Mouse (Mus musculus): ENCODE measurements around the gene Nmnat2. TPM values are rescaled to one million over a fixed set of nuclear protein-coding genes. Genes with fewer than 3 reads are reported as not detected.

Gene Nmnat2
- polyA plus RNA-seq, 1 experiment from 2014 or later: 99.6 TPM

DNA sequence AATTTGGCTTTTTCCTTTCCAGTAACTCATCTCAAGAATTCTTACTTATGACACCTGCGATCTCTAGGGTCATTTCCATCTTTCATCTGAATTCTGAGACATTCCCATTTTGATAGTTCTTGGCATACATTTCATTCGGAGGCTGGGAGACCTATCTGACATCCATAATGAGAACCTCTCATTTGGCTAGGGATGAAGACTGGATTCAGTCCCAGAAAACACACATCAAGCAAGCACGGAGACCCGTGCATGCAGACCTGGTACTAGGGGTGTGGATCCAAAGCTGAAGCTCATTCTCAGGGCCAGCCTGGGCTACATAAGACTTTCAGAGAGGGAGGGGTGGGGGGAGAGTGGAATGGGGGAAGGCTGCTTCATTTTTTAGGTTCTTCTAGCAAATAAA is 68.2 kb downstream of the Nmnat2 start:
- H3K4me2 ChIP-seq (ENCODE audit: low read depth, low read length): no peak overlapping the region
- no peaks in the 10 kb centered on the region for H3K27me3 ChIP-seq (ENCODE audit: control insufficient read depth, insufficient read depth, low read length)
- 86% methylated on average over 4 of the region's 4 CpGs for WGBS

DNA sequence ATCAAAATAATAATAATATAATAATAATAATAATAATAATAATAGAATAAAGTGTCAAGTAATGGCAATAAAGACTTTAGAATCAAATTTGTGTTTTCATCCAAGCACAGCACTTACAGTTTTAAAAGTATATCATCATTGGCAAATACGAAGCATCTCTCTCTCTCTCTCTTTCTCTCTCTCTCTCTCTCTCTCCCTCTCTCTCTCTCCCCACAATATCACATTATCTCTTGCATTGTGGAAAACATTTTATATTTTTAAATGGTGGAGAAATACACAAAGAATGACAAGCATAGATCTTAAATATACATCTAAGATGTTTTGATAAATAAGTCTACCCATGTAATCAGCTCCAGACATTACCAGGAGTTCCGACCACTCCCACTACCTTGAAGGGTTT is 69.1 kb downstream of the Nmnat2 start:
- Histone ChIP-seq H3K36me3 (ENCODE audit: control insufficient read depth, insufficient read depth, low read length) (no peaks in the 10 kb centered on the region), H3K4me2 (ENCODE audit: low read depth, low read length) (no peak overlapping the region), H3K4me1 (ENCODE audit: control insufficient read depth, insufficient read depth, low read length) (no peaks in the 10 kb centered on the region), H3K4me3 (ENCODE audit: low read depth, low read length) (no peak overlapping the region), H3K27me3 (ENCODE audit: control insufficient read depth, insufficient read depth, low read length) (no peaks in the 10 kb centered on the region), H3K9me3 (ENCODE audit: control insufficient read depth, low read length) (no peaks in the 10 kb centered on the region), H3K9ac (replicated peaks; ENCODE audit: low read depth, low read length) (no peak overlapping the region), H3K27ac (ENCODE audit: low read depth, low read length) (no peak overlapping the region)
- WGBS: 87% methylated on average over 2 of the region's 2 CpGs
- ATAC-seq (ENCODE audit: low read depth): no peak

More for the DNA sequence above, 68.2 kb downstream of the Nmnat2 start:
- no peak overlapping the region for H3K4me3 ChIP-seq (ENCODE audit: low read depth, low read length)
- no peak overlapping the region for H3K9ac ChIP-seq (replicated peaks; ENCODE audit: low read depth, low read length)
- no peaks in the 10 kb centered on the region for H3K4me1 ChIP-seq (ENCODE audit: control insufficient read depth, insufficient read depth, low read length)
- no peak overlapping the region for H3K27ac ChIP-seq (ENCODE audit: low read depth, low read length)
- no peak for ATAC-seq (ENCODE audit: low read depth)
- no peaks in the 10 kb centered on the region for H3K36me3 ChIP-seq (ENCODE audit: control insufficient read depth, insufficient read depth, low read length)
- H3K9me3 ChIP-seq (ENCODE audit: control insufficient read depth, low read length): no peaks in the 10 kb centered on the region

DNA sequence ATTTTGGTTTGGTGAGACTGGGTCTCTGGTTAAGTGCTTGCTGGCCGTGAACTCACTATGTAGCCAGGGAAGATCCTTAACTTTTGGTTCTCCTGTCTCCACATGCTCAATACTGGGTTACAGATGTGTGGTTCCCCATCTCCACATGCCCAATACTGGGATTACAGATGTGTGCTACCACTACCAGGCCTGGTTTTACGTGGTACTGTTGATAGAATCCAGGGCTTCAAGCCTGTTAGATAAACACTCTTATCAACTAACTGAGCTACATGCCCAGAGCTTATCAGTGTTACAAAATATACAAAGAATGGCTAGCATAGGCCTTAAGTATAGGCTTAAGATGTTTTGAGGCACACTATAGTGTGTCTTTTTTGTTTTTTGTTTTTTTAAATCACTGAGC is 69.7 kb downstream of the Nmnat2 start:
- H3K27ac ChIP-seq (ENCODE audit: low read depth, low read length): no peak overlapping the region
- H3K36me3 ChIP-seq (ENCODE audit: control insufficient read depth, insufficient read depth, low read length): no peaks in the 10 kb centered on the region
- no peak overlapping the region for H3K4me3 ChIP-seq (ENCODE audit: low read depth, low read length)
- WGBS: 89% methylated on average over 2 of the region's 2 CpGs
- H3K9me3 ChIP-seq (ENCODE audit: control insufficient read depth, low read length): no peaks in the 10 kb centered on the region
- H3K27me3 ChIP-seq (ENCODE audit: control insufficient read depth, insufficient read depth, low read length): no peaks in the 10 kb centered on the region
- no peak overlapping the region for H3K9ac ChIP-seq (replicated peaks; ENCODE audit: low read depth, low read length)
- ATAC-seq (ENCODE audit: low read depth): no peak
- H3K4me2 ChIP-seq (ENCODE audit: low read depth, low read length): no peak overlapping the region
- H3K4me1 ChIP-seq (ENCODE audit: control insufficient read depth, insufficient read depth, low read length): no peaks in the 10 kb centered on the region

DNA sequence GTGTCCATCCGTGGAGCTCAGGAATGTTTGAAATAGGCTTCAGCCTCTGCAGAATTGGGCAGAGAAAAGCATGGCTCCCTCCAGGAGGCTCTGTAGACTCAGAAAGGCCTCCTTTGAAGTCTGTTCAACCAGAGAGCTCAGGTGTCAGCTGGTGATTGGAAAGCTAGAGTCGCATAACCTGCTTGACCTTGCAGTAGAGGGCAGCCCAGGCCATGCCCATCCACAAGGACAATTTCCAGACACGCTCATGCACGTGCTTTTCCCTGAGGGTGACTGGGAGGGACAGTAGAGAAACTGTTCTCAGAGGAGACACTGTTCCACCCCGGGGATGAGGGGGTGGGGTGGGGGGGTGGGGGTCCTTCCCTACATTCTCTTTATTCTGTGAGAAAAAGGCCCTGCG is 76.6 kb downstream of the Nmnat2 start:
- H3K27me3 ChIP-seq (ENCODE audit: control insufficient read depth, insufficient read depth, low read length): no peaks in the 10 kb centered on the region
- no peak overlapping the region for H3K27ac ChIP-seq (ENCODE audit: low read depth, low read length)
- H3K9ac ChIP-seq (replicated peaks; ENCODE audit: low read depth, low read length): no peak overlapping the region
- H3K4me2 ChIP-seq (ENCODE audit: low read depth, low read length): no peak overlapping the region
- H3K4me3 ChIP-seq (ENCODE audit: low read depth, low read length): no peak overlapping the region
- H3K36me3 ChIP-seq (ENCODE audit: control insufficient read depth, insufficient read depth, low read length): no peaks in the 10 kb centered on the region
- 38% methylated on average over 6 of the region's 6 CpGs for WGBS
- ATAC-seq (ENCODE audit: low read depth): no peak
- no peaks in the 10 kb centered on the region for H3K9me3 ChIP-seq (ENCODE audit: control insufficient read depth, low read length)
- peaks cover 22% of the 10 kb centered on the region; the same call in 1 of the 2 replicates for H3K4me1 ChIP-seq (ENCODE audit: control insufficient read depth, insufficient read depth, low read length)

DNA sequence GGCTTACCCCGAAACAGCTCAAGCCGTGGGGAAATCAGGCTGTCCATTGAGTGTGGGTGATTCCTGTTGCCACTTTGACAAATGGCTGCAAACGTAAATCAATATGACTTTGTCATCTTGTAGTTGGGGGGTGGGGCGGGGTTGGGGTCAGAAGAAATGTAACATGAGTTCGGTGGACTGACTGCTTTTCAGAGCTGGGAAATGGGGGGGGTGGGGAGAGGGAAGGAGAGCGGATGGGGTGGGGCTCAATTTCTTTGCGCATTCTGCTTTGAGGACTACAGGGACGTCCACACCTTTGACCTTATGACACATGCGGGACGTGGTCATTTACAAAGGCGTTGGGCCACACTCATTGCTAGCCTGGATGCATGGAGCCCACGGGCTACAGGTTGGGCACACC is 77.2 kb downstream of the Nmnat2 start:
- H3K27ac ChIP-seq (ENCODE audit: low read depth, low read length): no peak overlapping the region
- no peak overlapping the region for H3K4me2 ChIP-seq (ENCODE audit: low read depth, low read length)
- WGBS: 58% methylated on average over 12 of the region's 12 CpGs
- H3K9me3 ChIP-seq (ENCODE audit: control insufficient read depth, low read length): no peaks in the 10 kb centered on the region
- no peaks in the 10 kb centered on the region for H3K27me3 ChIP-seq (ENCODE audit: control insufficient read depth, insufficient read depth, low read length)
- no peaks in the 10 kb centered on the region for H3K36me3 ChIP-seq (ENCODE audit: control insufficient read depth, insufficient read depth, low read length)
- peaks cover 22% of the 10 kb centered on the region; the same call in 1 of the 2 replicates for H3K4me1 ChIP-seq (ENCODE audit: control insufficient read depth, insufficient read depth, low read length)
- no peak overlapping the region for H3K9ac ChIP-seq (replicated peaks; ENCODE audit: low read depth, low read length)
- ATAC-seq (ENCODE audit: low read depth): no peak
- no peak overlapping the region for H3K4me3 ChIP-seq (ENCODE audit: low read depth, low read length)

DNA sequence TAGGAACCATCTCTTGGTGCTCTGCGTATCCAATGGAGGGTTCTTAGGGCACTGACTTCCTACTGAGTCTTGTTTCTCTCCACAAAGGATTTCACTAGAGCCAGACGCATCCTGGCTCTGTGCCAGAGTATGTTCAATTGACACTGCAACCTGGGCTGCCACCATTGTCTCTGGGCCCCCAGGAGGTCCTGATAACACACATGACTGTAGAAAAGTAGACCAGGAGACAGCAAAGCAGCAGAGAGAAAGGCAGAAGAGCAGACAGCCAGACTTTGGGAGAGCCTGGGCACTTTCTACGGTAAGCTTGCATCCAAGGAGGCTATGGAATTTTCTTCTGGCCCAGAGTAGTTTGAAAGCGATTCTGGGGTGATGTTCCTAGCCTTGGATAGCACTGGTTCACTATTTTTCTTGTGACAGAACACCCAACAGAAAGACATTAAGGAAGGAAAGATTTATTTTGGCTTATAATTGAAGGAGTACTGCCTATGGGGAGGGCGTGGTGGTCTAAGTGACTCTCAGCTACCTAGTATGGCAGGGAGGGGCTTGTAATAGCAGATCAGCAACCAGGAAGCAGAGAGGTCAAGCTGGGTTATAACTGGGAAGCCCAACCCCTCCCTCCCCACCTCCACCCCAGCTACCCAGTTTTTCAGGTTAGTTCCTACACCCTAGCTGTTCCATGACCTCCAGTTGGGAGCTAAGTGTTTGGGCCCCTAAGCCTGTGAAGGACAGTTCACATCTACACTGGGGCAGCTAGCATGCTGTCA is 78.5 kb downstream of the Nmnat2 start:
- Histone ChIP-seq H3K4me3 (ENCODE audit: low read depth, low read length) (no peak overlapping the region), H3K36me3 (ENCODE audit: control insufficient read depth, insufficient read depth, low read length) (no peaks in the 10 kb centered on the region), H3K9ac (replicated peaks; ENCODE audit: low read depth, low read length) (no peak overlapping the region), H3K27ac (ENCODE audit: low read depth, low read length) (no peak overlapping the region), H3K9me3 (ENCODE audit: control insufficient read depth, low read length) (no peaks in the 10 kb centered on the region), H3K4me1 (ENCODE audit: control insufficient read depth, insufficient read depth, low read length) (peaks cover 30% of the 10 kb centered on the region; the same call in 1 of the 2 replicates), H3K27me3 (ENCODE audit: control insufficient read depth, insufficient read depth, low read length) (no peaks in the 10 kb centered on the region), H3K4me2 (ENCODE audit: low read depth, low read length) (no peak overlapping the region)
- ATAC-seq (ENCODE audit: low read depth): no peak
- WGBS: 46% methylated on average over 5 of the region's 5 CpGs

DNA sequence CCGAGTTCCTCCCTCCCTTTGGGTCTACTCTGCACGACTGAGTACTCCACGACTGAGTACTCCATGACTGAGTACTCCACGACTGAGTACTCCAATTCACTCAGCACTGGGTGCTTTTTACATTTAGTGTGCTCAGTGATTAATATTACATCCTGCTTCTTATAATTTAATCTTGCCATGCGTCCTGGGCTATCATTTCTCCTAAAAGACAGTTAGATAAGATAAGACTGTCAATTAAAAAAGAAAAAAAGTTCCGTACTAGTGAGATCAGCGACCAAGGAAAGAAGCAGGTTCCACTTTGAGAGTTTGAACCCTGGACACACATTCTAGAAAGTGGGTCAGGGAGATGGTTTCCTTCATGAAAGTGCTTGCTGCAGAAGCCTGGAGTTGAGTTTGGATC is 79.3 kb downstream of the Nmnat2 start:
- H3K27ac ChIP-seq (ENCODE audit: low read depth, low read length): no peak overlapping the region
- no peak for ATAC-seq (ENCODE audit: low read depth)
- peaks cover 30% of the 10 kb centered on the region; the same call in 1 of the 2 replicates for H3K4me1 ChIP-seq (ENCODE audit: control insufficient read depth, insufficient read depth, low read length)
- no peaks in the 10 kb centered on the region for H3K36me3 ChIP-seq (ENCODE audit: control insufficient read depth, insufficient read depth, low read length)
- no peak overlapping the region for H3K9ac ChIP-seq (replicated peaks; ENCODE audit: low read depth, low read length)
- no peaks in the 10 kb centered on the region for H3K27me3 ChIP-seq (ENCODE audit: control insufficient read depth, insufficient read depth, low read length)
- no peak overlapping the region for H3K4me2 ChIP-seq (ENCODE audit: low read depth, low read length)
- 83% methylated on average over 7 of the region's 7 CpGs for WGBS
- no peak overlapping the region for H3K4me3 ChIP-seq (ENCODE audit: low read depth, low read length)
- H3K9me3 ChIP-seq (ENCODE audit: control insufficient read depth, low read length): no peaks in the 10 kb centered on the region

DNA sequence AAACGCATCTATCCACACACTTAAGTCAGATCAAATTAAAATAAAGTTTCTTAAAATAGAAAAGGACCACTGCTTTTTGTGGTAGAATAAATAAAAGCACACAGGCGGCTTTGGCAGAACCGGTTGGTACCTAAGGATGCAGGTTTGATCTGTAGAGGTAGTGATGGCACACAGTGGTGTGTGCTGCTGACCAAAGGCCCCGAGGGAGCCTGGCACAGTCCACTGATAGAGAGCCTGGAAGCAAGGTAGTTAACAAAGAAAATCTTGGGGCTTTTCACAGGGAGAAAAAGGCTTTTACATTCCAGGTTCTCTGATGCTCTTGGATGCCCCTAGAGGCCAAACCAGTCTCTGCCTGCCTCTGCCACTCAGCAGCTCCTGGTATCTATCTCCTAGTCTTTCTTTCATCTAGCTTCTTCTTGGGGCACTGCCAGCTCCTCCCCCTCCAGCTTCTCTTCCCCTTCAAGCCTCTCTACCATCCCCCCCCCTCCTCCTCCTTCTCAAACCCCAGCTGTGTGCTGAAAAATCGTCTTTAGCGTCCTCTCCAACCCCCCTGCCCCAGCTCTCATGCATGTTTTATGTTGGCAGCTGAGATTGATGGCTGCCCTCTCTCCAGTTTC is 80.6 kb downstream of the Nmnat2 start:
- ATAC-seq (ENCODE audit: low read depth): peak; percentile 42

More for the DNA sequence above, 80.6 kb downstream of the Nmnat2 start:
- Histone ChIP-seq H3K36me3 (ENCODE audit: control insufficient read depth, insufficient read depth, low read length) (no peaks in the 10 kb centered on the region), H3K9ac (replicated peaks; ENCODE audit: low read depth, low read length) (peak overlapping the region; percentile 1; the same call in 1 of the 2 replicates), H3K4me2 (ENCODE audit: low read depth, low read length) (peak overlapping the region; percentile 8; the same call in 1 of the 2 replicates), H3K4me1 (ENCODE audit: control insufficient read depth, insufficient read depth, low read length) (peaks cover 34% of the 10 kb centered on the region; the same call in 1 of the 2 replicates), H3K27ac (ENCODE audit: low read depth, low read length) (peak overlapping the region; percentile 74), H3K9me3 (ENCODE audit: control insufficient read depth, low read length) (no peaks in the 10 kb centered on the region), H3K27me3 (ENCODE audit: control insufficient read depth, insufficient read depth, low read length) (no peaks in the 10 kb centered on the region), H3K4me3 (ENCODE audit: low read depth, low read length) (no peak overlapping the region)
- WGBS: 35% methylated on average over 6 of the region's 6 CpGs
